Mouse (Mus musculus): ENCODE measurements at regions not wholly inside any gene's neighbourhood (a gene's known extent, or its start where the extent isn't known, plus 50 kb on each side); places are given as distances from the start of the nearest gene placed in this dataset.

- DNase-seq (ENCODE audit: low spot score) = no peak
These were observed 164.7 kb downstream of the Grb14 start for GRCm38 (mm10) chr2:64860113-64860512.

GRCm38 (mm10) chr2:64853918-64854317 lies 170.9 kb downstream of the Grb14 start:
- peak; percentile 52 for DNase-seq (ENCODE audit: low spot score)

- no peak for DNase-seq (ENCODE audit: low spot score)
These were observed 171.9 kb downstream of the Grb14 start for GRCm38 (mm10) chr2:64852913-64853312.

GRCm38 (mm10) chr2:64851096-64851495 lies 173.7 kb downstream of the Grb14 start:
- no peak for DNase-seq (ENCODE audit: low spot score)

GRCm38 (mm10) chr2:64850656-64851055 lies 174.1 kb downstream of the Grb14 start:
- no peak for DNase-seq (ENCODE audit: low spot score)

- DNase-seq (ENCODE audit: low spot score) = no peak
These were observed 200.3 kb downstream of the Grb14 start for GRCm38 (mm10) chr2:64824494-64824893.

GRCm38 (mm10) chr2:64823905-64824304 lies 200.9 kb downstream of the Grb14 start:
- DNase-seq (ENCODE audit: low spot score) = no peak

GRCm38 (mm10) chr2:64823074-64823473 lies 201.7 kb downstream of the Grb14 start:
- DNase-seq (ENCODE audit: low spot score) = no peak

- DNase-seq (ENCODE audit: low spot score) = no peak
These were observed 206.6 kb downstream of the Grb14 start for GRCm38 (mm10) chr2:64818159-64818558.
